Mouse (Mus musculus) limb, embryonic 11.5 days (tissue): ENCODE measurements around the gene Podxl. TPM values are rescaled to one million over a fixed set of nuclear protein-coding genes. Genes with fewer than 3 reads are reported as not detected.
"Not testable (repeated sequence)": the region's sequence is repeated elsewhere in the genome, so short reads cannot be mapped to it uniquely, and the experiment has no call there.

Experiments used
- ATAC-seq: fragments of 200-750 bp; cut with Nextera tagmentation; 2 replicates; pipeline ENCODE4 v1.8.0; 2017; ENCODE audit warnings: low read depth; ENCODE audit not compliant: insufficient number of reproducible peaks, low FRiP score, low TSS enrichment
- DNase-seq: peaks from one replicate; pipeline ENCODE4 v3.0.0-alpha.2; 2015; ENCODE audit warnings: low spot score
- H3K27ac ChIP-seq: fragments of 300-500 bp; sonication (generic); replicated peaks from 2 replicates; pipeline ENCODE4 v1.5.1; 2014; ENCODE audit warnings: low read depth, mild to moderate bottlenecking, low read length
- H3K27me3 ChIP-seq: fragments of 300-500 bp; sonication (generic); 2 replicates; pipeline ENCODE4 v1.6.1; 2014; ENCODE audit warnings: mild to moderate bottlenecking, low read length, mixed read lengths; ENCODE audit not compliant: control insufficient read depth, insufficient read depth
- H3K36me3 ChIP-seq: fragments of 300-500 bp; sonication (generic); 2 replicates; pipeline ENCODE4 v1.6.1; 2014; ENCODE audit warnings: mild to moderate bottlenecking, low read length, moderate library complexity, mixed read lengths; ENCODE audit not compliant: control insufficient read depth, insufficient read depth
- H3K4me1 ChIP-seq: fragments of 300-500 bp; sonication (generic); 2 replicates; pipeline ENCODE4 v1.6.1; 2014; ENCODE audit warnings: low read length, mixed read lengths; ENCODE audit not compliant: control insufficient read depth, insufficient read depth
- H3K4me2 ChIP-seq: fragments of 300-500 bp; sonication (generic); 2 replicates; pipeline ENCODE4 v1.6.1; 2014; ENCODE audit warnings: low read depth, mild to moderate bottlenecking, moderate library complexity; ENCODE audit not compliant: severe bottlenecking
- H3K4me3 ChIP-seq: fragments of 300-500 bp; sonication (generic); 2 replicates; pipeline ENCODE4 v1.5.1; 2014; ENCODE audit warnings: low read depth, low read length
- H3K9ac ChIP-seq: fragments of 300-500 bp; sonication (generic); 2 replicates; pipeline ENCODE4 v1.6.1; 2014; ENCODE audit warnings: mild to moderate bottlenecking, low read length
- H3K9me3 ChIP-seq: fragments of 300-500 bp; sonication (generic); 2 replicates; pipeline ENCODE4 v1.6.1; 2016; ENCODE audit warnings: low read length; ENCODE audit not compliant: control insufficient read depth
- WGBS: fragments of 180-500 bp; shearing (Covaris S2); extraction: QIAGEN DNeasy Blood & Tissue Kit; methylation state at CpG from one replicate; pipeline ENCODE4 v1.1.7; 2014; 5-methylcytosine and 5-hydroxymethylcytosine counted together
- polyA plus RNA-seq: library from polyadenylated mRNA; unstranded; fragments of >200 nt; fragmentation: Nextera tagmentation; extraction: Ambion mirVana; gene quantifications from 2 replicates; pipeline ENCODE4 v1.2.1, GENCODE M21; 2014

Podxl gene
- polyA plus RNA-seq, 1 experiment from 2014 or later: 6.1 TPM

DNA sequence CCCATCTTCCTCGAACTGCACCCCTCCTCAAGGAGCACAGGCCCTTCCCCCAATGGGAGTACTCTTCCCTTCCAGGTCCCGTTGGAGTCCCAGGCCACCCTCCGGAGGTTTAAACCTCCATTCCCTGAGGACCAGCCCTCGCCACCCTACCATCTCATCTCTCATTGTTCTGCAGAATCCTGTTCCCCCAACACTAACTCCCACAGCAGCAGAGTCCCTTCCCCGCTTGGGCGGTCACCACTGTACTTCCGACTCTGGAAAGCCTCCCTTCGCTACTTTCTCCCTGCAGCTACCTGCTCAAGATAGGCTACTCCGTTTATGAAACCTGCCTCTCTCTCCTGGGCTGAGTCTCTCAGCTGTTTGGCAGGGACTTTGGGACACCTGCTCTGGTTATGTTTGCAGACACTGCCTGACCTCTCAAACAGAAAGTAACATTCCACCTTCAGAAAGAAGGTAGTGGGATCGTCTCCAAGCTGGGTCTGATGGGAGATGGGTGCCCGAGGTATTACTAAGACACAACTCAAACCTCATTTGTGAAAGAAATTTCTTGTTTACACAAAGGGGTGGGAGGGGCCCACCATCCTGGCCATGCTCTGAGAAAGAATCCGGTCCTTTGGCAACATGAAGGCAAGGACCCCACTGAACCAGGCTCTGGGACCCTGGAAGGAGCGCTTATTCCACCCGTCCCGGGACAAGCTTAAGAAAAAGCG, 1.3 kb downstream of the Podxl start:
- no peaks in the 10 kb centered on the region for H3K9me3 ChIP-seq
- H3K4me3 ChIP-seq: peak overlapping the region; percentile 55
- WGBS: 8% methylated on average over 16 of the region's 16 CpGs
- H3K36me3 ChIP-seq: no peaks in the 10 kb centered on the region
- peaks cover 50% of the 10 kb centered on the region for H3K27me3 ChIP-seq
- H3K4me1 ChIP-seq: 0 out of 2 replicates have a peak, but pooled peaks cover 2% of the 10 kb centered on the region
- ATAC-seq: no peak
- peak; percentile 48 for DNase-seq
- no peak overlapping the region for H3K27ac ChIP-seq
- no peak overlapping the region for H3K9ac ChIP-seq
- H3K4me2 ChIP-seq: peak overlapping the region; percentile 94; the same call in 1 of the 2 replicates

DNA sequence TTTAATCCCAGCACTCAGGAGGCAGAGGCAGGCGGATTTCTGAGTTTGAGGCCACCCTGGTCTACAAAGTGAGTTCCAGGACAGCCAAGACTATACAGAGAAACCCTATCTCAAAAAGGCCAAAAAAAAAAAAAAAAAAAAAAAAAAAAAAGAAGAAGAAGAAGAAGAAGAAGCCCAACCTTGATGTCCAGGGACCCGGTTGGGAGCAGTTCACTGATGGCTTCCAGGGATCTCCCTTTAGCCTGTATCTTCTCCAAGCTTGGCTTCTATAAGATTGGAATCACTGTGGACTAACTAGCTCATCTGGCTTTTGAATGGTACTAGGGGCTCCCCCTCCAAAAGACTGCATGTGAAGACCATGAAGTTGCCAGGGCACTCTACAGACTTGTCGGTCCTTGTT, 1.8 kb downstream of the Podxl start:
- not testable (repeated sequence) for H3K27ac ChIP-seq, DNase-seq, H3K4me3 ChIP-seq, H3K4me2 ChIP-seq, H3K4me1 ChIP-seq, H3K9ac ChIP-seq, H3K9me3 ChIP-seq, ATAC-seq, H3K36me3 ChIP-seq
- 53% methylated on average over 3 of the region's 3 CpGs for whole genome bisulfite sequencing
- H3K27me3 ChIP-seq: peaks cover 49% of the 10 kb centered on the region

DNA sequence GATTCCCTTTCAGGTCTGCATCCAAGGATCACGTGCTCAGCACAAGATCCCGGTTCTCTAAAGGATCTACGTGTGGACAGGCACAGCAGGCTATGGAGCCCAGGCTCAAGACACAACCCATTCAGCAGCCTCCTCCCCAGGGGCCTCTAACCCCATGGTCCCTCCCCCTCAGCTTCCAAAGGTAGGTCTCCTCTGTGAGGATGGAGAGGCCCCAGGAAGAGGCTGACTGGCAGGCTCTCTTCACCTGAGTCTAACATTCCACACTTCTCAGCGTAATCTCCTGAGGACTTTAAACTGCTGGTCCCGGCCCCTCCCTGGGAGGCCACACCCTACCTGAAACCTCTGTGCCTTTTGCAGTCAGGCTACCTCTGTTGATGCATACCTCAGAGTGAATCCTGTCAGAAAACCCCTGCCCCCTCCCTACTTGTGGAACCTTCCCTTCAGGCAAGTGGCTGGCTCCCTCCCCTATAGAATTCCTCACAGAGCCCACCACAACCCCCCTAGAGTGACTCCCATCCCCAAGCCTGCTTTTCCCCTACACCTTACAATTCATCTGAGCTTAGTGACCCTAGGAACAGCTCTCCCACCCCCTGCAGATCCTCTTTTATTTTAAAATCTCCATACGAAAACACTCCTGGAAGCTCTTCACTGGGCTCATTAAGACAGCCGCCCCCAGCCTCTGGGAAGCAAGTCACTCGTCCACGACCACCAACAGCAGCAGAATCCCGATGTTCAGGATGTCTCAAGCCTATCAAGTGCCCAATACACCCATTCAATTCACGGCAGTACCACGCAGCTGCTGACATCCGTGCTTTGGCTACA, 3.4 kb downstream of the Podxl start:
- Histone ChIP-seq H3K9me3 (no peaks in the 10 kb centered on the region), H3K27me3 (peaks cover 44% of the 10 kb centered on the region), H3K4me3 (no peak overlapping the region), H3K4me1 (0 out of 2 replicates have a peak, but pooled peaks cover 2% of the 10 kb centered on the region), H3K4me2 (no peak overlapping the region), H3K27ac (no peak overlapping the region), H3K9ac (no peak overlapping the region), H3K36me3 (no peaks in the 10 kb centered on the region)
- no peak for DNase-seq
- ATAC-seq: no peak
- 21% methylated on average over 13 of the region's 13 CpGs for WGBS

DNA sequence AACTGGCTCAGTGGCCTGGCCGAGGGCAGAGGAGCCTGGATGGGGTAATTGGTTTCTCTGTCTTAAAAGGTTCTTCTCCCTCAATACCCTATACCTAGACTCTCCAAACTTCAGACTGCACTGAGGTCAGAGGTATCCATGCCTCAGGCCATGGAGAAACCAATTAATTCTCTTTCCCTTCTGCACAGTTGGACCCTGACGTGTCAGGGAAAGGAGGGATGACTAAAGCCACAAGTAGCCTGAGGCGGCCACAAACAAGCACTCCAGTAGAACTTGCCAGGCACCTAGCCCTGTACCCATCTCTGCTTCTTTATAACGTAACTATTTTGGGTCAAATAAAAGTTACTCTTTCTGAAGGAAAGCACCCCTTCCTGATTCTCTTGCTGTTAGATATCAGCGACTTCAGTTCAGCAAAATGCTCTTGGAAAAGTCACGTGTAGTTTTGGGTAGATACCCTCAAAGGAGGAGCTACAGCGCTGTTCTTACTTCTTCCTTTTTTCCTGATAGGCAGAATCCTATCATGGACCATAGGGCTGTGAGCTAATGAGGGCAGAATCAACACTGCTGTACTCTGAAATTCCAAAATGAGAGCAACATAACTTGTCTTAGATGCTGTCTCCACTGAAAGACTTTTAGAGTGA, 7.2 kb downstream of the Podxl start:
- DNase-seq: no peak
- 86% methylated on average over 7 of the region's 7 CpGs for WGBS
- H3K9me3 ChIP-seq: no peaks in the 10 kb centered on the region
- no peak for ATAC-seq
- H3K9ac ChIP-seq: no peak overlapping the region
- H3K36me3 ChIP-seq: no peaks in the 10 kb centered on the region
- H3K4me3 ChIP-seq: no peak overlapping the region
- H3K4me2 ChIP-seq: no peak overlapping the region
- H3K27me3 ChIP-seq: peaks cover 14% of the 10 kb centered on the region
- H3K27ac ChIP-seq: no peak overlapping the region
- no peaks in the 10 kb centered on the region for H3K4me1 ChIP-seq

DNA sequence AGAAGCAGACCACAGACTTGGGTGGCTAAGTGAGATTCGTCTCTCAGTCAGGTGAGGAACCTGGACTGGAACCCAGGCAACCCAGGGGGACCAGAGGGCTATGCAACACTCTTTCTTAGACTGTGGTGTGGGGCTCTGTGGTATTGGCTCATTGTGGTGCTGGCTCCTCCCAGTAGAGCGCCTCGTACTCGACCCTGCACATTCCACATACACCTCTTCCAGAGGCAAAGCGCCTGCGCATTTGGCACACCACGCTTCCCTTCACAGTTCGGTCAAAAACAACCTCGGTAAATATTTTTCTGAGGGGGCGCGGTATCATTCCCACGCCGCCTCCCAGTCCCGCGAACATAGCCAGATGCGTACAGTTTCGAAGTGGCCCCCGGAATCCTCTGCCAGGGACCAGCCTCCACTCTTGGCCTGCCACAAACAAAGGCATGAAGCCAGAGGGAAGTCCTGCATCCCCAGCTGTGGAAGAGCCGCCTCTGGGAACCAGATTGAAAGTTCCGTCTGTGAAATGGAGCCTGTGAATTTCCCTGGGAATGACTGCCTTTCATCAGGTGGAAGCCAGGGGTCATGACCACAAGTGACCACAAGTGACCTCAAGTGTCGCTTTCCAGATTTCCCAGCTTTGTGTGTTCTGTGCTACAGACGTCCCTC, 12.8 kb downstream of the Podxl start:
- Histone ChIP-seq H3K9me3 (no peaks in the 10 kb centered on the region), H3K4me1 (no peaks in the 10 kb centered on the region), H3K27ac (no peak overlapping the region), H3K27me3 (no peaks in the 10 kb centered on the region), H3K4me2 (no peak overlapping the region), H3K9ac (no peak overlapping the region), H3K4me3 (no peak overlapping the region), H3K36me3 (no peaks in the 10 kb centered on the region)
- no peak for DNase-seq
- 74% methylated on average over 22 of the region's 22 CpGs for WGBS
- no peak for ATAC-seq

DNA sequence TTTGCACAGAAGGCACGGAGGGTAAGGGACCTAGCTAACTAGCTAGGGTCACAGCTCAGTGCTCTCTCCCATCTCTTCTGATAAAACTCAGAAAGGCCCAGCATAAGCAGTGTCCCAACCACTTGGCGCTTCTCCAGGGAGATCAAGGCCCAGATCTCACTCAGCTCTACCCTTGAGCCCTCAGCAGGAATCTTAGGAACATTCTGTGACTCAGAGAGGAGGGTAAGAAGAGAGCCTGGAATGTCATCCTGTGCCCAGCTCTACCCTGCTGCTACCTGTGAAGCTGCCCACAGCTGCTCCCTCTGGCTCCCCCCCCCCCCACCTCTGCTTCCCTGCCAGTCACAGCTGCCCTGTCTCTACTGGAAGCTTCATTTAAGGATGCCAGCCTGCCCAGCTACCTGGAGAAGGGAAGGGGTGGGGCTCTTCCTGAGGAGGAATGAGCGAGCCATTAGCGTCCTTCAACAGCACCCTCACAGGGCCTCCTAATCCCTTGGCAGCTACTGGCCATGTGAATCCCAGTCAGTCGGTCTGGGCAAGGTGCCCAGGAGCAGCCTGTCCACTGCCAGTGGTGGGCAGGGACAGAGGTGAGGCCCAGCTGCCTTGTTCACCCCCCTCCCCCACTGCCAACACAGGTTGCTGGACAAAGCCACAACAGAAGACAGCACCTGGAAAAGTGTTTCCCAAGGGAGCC, 14.3 kb downstream of the Podxl start:
- Histone ChIP-seq H3K4me2 (no peak overlapping the region), H3K36me3 (no peaks in the 10 kb centered on the region), H3K4me1 (no peaks in the 10 kb centered on the region), H3K9ac (no peak overlapping the region), H3K27me3 (no peaks in the 10 kb centered on the region), H3K4me3 (no peak overlapping the region), H3K9me3 (no peaks in the 10 kb centered on the region), H3K27ac (no peak overlapping the region)
- no peak for ATAC-seq
- DNase-seq: no peak
- WGBS: 61% methylated on average over 5 of the region's 5 CpGs

DNA sequence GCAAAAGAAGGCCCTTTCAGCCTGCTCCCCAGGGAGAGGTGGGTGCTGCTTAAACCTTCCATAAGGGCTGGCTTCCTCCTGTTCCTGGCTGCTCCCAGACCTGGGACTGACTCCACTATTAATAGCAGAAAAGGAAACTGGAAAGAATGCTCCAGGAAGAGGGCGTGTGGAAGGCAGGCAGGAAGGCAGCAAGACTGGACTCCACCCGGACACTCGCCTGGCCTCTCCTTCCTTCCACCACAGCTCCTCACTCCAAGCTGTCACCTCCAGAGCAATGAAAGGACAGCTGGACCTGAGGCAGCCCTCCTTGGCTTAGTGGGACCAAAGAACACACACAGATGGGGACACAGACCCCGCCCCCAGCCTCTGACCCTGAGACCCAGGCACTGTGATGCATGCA, 19.5 kb downstream of the Podxl start:
- WGBS: 68% methylated on average over 4 of the region's 4 CpGs
- DNase-seq (no peak), ATAC-seq (no peak)
- Histone ChIP-seq H3K9ac (no peak overlapping the region), H3K36me3 (no peaks in the 10 kb centered on the region), H3K4me1 (no peaks in the 10 kb centered on the region), H3K4me2 (no peak overlapping the region), H3K27me3 (no peaks in the 10 kb centered on the region), H3K4me3 (no peak overlapping the region), H3K27ac (no peak overlapping the region), H3K9me3 (no peaks in the 10 kb centered on the region)

DNA sequence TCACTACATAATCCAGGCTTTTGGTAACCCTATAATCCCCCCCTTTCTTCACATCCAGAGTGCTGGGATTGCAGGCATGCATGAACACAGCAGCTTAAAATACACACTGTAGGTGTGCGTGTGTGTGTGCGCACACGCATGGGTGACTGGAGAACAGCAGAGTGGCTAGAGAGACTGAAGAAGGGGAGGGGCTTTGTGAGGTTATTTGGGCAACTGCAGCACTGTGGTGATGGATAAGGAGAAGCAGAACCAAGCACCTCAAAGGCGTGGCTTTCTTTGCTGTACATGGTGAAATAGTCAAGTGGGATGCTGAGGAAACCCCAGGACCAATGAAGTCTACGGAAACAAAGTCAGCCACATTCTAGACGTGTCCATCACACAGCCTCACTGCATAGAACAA, 23.8 kb downstream of the Podxl start:
- ATAC-seq: no peak
- no peak overlapping the region for H3K4me2 ChIP-seq

More for the DNA sequence above, 23.8 kb downstream of the Podxl start:
- H3K36me3 ChIP-seq: no peaks in the 10 kb centered on the region
- no peaks in the 10 kb centered on the region for H3K27me3 ChIP-seq
- H3K4me1 ChIP-seq: no peaks in the 10 kb centered on the region
- H3K4me3 ChIP-seq: no peak overlapping the region
- no peak overlapping the region for H3K27ac ChIP-seq
- DNase-seq: no peak
- H3K9me3 ChIP-seq: no peaks in the 10 kb centered on the region
- 93% methylated on average over 6 of the region's 6 CpGs for WGBS
- no peak overlapping the region for H3K9ac ChIP-seq
